Mouse (Mus musculus) stomach, postnatal 0 days (tissue): Measurements from ENCODE around the gene Cavin1. TPM values are rescaled to one million over a fixed set of nuclear protein-coding genes. Genes with fewer than 3 reads are reported as not detected.

ENCODE experiments used
- ATAC-seq: fragments of 200-750 bp; cut with Nextera tagmentation; 2 replicates; pipeline ENCODE4 v1.8.0; 2017; ENCODE audit not compliant: low FRiP score, low TSS enrichment
- DNase-seq: peaks from one replicate; pipeline ENCODE4 v3.0.0-alpha.2; 2016; ENCODE audit warnings: low spot score
- H3K27ac ChIP-seq: fragments of 300-500 bp; sonication (generic); replicated peaks from 2 replicates; pipeline ENCODE4 v1.5.1; 2014; ENCODE audit warnings: mild to moderate bottlenecking, control low read depth
- H3K27me3 ChIP-seq: fragments of 300-500 bp; sonication (generic); 2 replicates; pipeline ENCODE4 v1.6.1; 2014; ENCODE audit warnings: low read length; ENCODE audit not compliant: control insufficient read depth, insufficient read depth
- H3K36me3 ChIP-seq: fragments of 300-500 bp; sonication (generic); 2 replicates; pipeline ENCODE4 v1.6.1; 2014; ENCODE audit warnings: low read length, mixed read lengths; ENCODE audit not compliant: control insufficient read depth, insufficient read depth
- H3K4me1 ChIP-seq: fragments of 300-500 bp; sonication (generic); replicated peaks from 2 replicates; pipeline ENCODE4 v1.6.1; 2014; ENCODE audit warnings: antibody characterized with exemption; ENCODE audit not compliant: control insufficient read depth, insufficient read depth
- H3K4me2 ChIP-seq: fragments of 300-500 bp; sonication (generic); replicated peaks from 2 replicates; pipeline ENCODE4 v1.6.1; 2014; ENCODE audit warnings: low read depth, mild to moderate bottlenecking, control low read depth, moderate library complexity
- H3K4me3 ChIP-seq: fragments of 300-500 bp; sonication (generic); 2 replicates; pipeline ENCODE4 v1.5.1; 2014; ENCODE audit warnings: low read depth, low read length, control low read depth
- H3K9ac ChIP-seq: fragments of 300-500 bp; sonication (generic); 2 replicates; pipeline ENCODE4 v1.6.1; 2014; ENCODE audit warnings: mild to moderate bottlenecking, low read length, control low read depth, mixed read lengths
- H3K9me3 ChIP-seq: fragments of 300-500 bp; sonication (generic); 2 replicates; pipeline ENCODE4 v1.6.1; 2016; ENCODE audit warnings: low read length; ENCODE audit not compliant: control insufficient read depth
- CTCF ChIP-seq: IDR thresholded peaks from 2 replicates; pipeline ENCODE4 v1.5.1; 2016; ENCODE audit warnings: antibody characterized with exemption, low read depth, mild to moderate bottlenecking, moderate library complexity
- EP300 ChIP-seq: optimal IDR thresholded peaks from 2 replicates; pipeline ENCODE3; 2016; ENCODE audit warnings: antibody characterized with exemption
- WGBS: fragments of 180-500 bp; shearing (Covaris S2); extraction: QIAGEN DNeasy Blood & Tissue Kit; methylation state at CpG from one replicate; pipeline ENCODE4 v1.1.7; 2014; 5-methylcytosine and 5-hydroxymethylcytosine counted together
- polyA plus RNA-seq: library from polyadenylated mRNA; unstranded; fragments of >200 nt; fragmentation: Nextera tagmentation; extraction: Ambion mirVana; gene quantifications from 2 replicates; pipeline ENCODE4 v1.2.1, GENCODE M21; 2015

Cavin1 gene
- 313 and 331 TPM in 2 replicates for polyA plus RNA-seq

- WGBS = under 1% methylated on average over 20 of the region's 20 CpGs
- peak within 1 kb of the TSS; percentile 94 for H3K9ac ChIP-seq
- 0 out of 2 replicates have a peak, but pooled peaks cover 3% of the 10 kb centered on the region for H3K36me3 ChIP-seq
- peak; percentile 93 for DNase-seq
- H3K4me3 ChIP-seq = peak within 1 kb of the TSS; percentile 83
- no peaks in the 10 kb centered on the region for H3K27me3 ChIP-seq
- no peaks in the 10 kb centered on the region for H3K9me3 ChIP-seq
- peak within 1 kb of the TSS; percentile 72 for H3K4me2 ChIP-seq
- peak; percentile 91 for ATAC-seq
- peak within 1 kb of the TSS; percentile 95 for H3K27ac ChIP-seq
- peaks cover 2% of the 10 kb centered on the region for H3K4me1 ChIP-seq
- TF ChIP-seq CTCF (peak; percentile 26; the same call in 1 of the 2 replicates), EP300 (peak; percentile 23)
Observed at GRCm38 (mm10) chr11:100970557-100970937, at the start of gene Cavin1. Cavin1 (minus strand) TSS chr11:100970887.

DNA sequence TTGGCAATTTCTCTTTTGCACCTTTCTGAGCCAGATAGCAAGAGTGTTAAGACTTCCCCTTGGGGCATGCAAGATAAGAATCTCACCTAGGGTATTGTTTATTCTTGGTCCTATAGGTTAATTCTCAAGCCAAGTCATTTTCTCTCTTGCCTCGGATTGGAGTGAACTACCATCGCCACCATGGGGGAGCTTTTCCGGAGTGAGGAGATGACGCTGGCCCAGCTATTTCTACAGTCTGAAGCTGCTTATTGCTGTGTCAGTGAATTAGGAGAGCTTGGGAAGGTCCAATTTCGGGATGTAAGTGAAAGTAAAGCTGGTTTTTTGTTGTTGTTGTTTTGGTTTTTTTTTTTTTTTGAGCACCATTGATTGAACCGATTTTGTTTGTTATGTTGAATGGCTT, 41.0 kb upstream of the Cavin1 start:
- H3K4me1 ChIP-seq = no peaks in the 10 kb centered on the region
- no peaks in the 10 kb centered on the region for H3K27me3 ChIP-seq
- H3K9ac ChIP-seq = no peak overlapping the region
- no peak for TF ChIP-seq EP300
- no peak for TF ChIP-seq CTCF
- H3K4me2 ChIP-seq = no peak overlapping the region
- DNase-seq = no peak
- no peak for ATAC-seq
- WGBS = 73% methylated on average over 6 of the region's 6 CpGs
- H3K9me3 ChIP-seq = no peaks in the 10 kb centered on the region
- H3K4me3 ChIP-seq = no peak overlapping the region
- H3K36me3 ChIP-seq = peaks cover 6% of the 10 kb centered on the region; the same call in 1 of the 2 replicates
- no peak overlapping the region for H3K27ac ChIP-seq

GRCm38 (mm10) chr11:101009888-101010784, 39.4 kb upstream of the Cavin1 start:
- 6% methylated on average over 29 of the region's 29 CpGs for WGBS
- Histone ChIP-seq H3K4me3 (peak overlapping the region; percentile 69), H3K9ac (peak overlapping the region; percentile 78), H3K9me3 (no peaks in the 10 kb centered on the region), H3K4me1 (no peaks in the 10 kb centered on the region), H3K4me2 (peak overlapping the region; percentile 66), H3K27me3 (no peaks in the 10 kb centered on the region), H3K27ac (peak overlapping the region; percentile 91), H3K36me3 (peaks cover 6% of the 10 kb centered on the region; the same call in 1 of the 2 replicates)
- TF ChIP-seq CTCF (peak; percentile 31; the same call in 1 of the 2 replicates), EP300 (no peak)
- DNase-seq (peak; percentile 21), ATAC-seq (peak; percentile 26; the same call in 1 of the 2 replicates)

DNA sequence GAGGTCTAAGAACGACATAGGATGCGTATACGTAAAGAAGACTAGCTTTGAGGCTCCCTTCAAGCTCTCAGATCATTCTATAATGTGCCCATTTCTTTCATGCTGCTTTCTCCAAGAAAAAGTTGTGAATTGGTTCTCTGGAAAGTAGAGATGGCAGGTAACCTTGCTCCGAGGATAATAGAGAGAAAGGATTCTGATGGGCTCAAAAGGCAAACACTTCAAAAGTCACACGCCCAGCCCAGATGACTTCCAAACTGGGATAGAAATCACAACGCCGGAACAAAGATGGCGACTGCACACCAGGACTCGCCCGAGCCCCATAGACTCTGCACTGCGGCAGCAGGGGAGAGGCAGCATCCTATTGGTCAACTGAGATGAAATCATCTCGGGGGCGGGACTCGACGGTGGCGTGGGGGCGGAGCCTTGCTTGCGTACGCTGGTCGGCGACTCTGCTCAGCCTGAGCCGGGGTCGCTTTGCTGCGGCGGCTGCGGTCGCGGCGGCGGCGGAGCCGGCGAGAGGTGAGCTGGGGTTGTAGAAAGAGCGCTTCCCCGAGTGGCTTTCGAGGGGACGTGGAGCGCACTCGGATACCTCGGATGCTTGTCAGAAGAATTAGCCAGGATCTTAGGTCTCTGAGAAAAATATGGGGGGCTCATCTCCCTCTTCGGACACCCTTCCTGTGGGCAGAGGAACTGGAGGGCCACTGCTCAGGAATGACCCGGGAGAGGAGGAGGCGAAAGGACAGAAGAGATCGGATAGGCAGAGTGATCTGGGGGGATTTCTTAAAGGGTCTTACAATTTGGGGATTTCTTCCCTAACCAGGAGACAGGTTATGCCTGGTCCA, 38.6 kb upstream of the Cavin1 start, which contains the start of gene Atp6v0a1:
TSS of gene Atp6v0a1 (plus strand) at position 407 of the 842 bp plus-strand sequence.
- H3K9ac ChIP-seq = peak within 1 kb of the TSS; percentile 78
- no peaks in the 10 kb centered on the region for H3K27me3 ChIP-seq
- under 1% methylated on average over 44 of the region's 44 CpGs for WGBS
- H3K4me1 ChIP-seq = no peaks in the 10 kb centered on the region
- H3K36me3 ChIP-seq = peaks cover 5% of the 10 kb centered on the region; the same call in 1 of the 2 replicates
- H3K4me2 ChIP-seq = peak within 1 kb of the TSS; percentile 66
- H3K27ac ChIP-seq = peak within 1 kb of the TSS; percentile 91
- no peaks in the 10 kb centered on the region for H3K9me3 ChIP-seq
- no peak for TF ChIP-seq EP300
- 0 out of 2 replicates have a peak, but pooled peaks have one; percentile 7 for TF ChIP-seq CTCF
- peak within 1 kb of the TSS; percentile 69 for H3K4me3 ChIP-seq
- ATAC-seq (peak; percentile 99), DNase-seq (peak; percentile 97)

DNA sequence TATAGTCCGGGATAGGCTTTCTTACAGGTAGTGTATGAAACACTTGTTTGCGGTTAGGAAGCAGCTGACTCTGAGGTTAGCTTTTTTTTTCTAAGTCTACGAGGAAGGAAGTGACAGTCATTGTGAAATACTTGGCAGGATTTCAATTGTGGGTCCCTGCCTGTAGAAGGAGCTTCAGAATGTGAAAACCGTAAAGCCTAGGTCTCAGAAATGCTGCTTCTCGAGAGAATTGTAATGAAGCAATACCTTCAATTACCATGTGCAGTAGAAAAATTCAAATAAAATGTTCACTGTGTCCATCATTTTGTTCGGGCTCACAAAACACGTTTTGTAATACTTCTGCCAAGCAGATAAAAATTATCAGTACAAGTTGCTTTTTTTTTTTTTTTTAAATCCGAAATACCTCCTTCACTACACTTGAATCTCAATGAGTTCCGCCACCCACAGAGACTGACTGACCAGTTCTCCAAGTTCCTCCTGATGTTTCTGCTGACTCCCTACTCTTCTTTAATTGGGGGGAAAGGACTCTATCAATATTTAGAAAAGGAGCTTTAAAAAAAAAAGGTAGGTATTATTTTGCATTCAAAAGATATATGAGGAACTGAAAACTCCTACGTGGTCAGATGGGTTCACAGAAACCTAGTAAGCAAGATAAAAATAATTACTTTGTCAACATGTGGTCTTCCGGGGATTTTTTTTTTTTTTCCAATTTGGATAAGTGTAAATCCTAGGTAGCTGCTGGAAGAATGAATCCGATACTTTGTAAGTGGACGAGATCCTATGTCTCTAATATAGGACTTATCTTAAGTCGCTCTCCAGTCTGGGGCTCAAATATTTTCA, 37.7 kb upstream of the Cavin1 start:
- peak overlapping the region; percentile 66 for H3K4me2 ChIP-seq
- peak; percentile 40; the same call in 1 of the 2 replicates for ATAC-seq
- peaks cover 4% of the 10 kb centered on the region; the same call in 1 of the 2 replicates for H3K36me3 ChIP-seq
- H3K27ac ChIP-seq = peak overlapping the region; percentile 91
- H3K9me3 ChIP-seq = no peaks in the 10 kb centered on the region
- no peaks in the 10 kb centered on the region for H3K4me1 ChIP-seq
- DNase-seq = peak; percentile 28
- H3K9ac ChIP-seq = peak overlapping the region; percentile 78
- TF ChIP-seq CTCF (no peak), EP300 (no peak)
- WGBS = 35% methylated on average over 14 of the region's 14 CpGs
- peak overlapping the region; percentile 69 for H3K4me3 ChIP-seq
- no peaks in the 10 kb centered on the region for H3K27me3 ChIP-seq
